Mouse (Mus musculus): ENCODE measurements around the gene Lurap1l. TPM values are rescaled to one million over a fixed set of nuclear protein-coding genes. Genes with fewer than 3 reads are reported as not detected.

Lurap1l gene
- not detected for polyA plus RNA-seq (2017; shearing (Covaris generic))

DNA sequence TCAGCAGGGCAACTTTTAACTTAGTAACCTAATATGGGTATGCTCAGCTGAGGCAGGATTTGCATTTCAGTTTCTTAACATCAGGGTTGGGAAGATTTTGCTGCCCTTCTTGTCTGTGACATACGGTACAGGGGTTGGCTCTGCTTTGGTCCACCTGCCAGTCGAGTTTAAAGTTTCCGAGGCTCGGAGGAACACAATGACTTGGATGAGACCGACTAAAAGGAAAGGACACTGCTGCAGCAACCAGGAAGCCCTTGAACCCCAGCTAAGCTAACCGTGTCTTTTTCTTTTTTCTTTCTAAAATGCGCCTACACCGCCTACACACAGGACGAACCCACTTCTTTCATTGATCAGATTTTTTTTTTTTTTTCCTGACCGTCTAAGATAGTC is at the start of gene Lurap1l:
Gene Lurap1l, plus strand, starts transcription at position 166 of the 390 bp plus-strand sequence.

Other genes starting within 250 kb of the Lurap1l start
- not detected for gene Tyrp1, start 76.5 kb upstream of the Lurap1l start, polyA plus RNA-seq (2017; shearing (Covaris generic))

Measured in naive thymus-derived CD4-positive, alpha-beta T cell, adult 5 months (primary cell).